Mouse (Mus musculus): Measurements from ENCODE around the gene Ube2g1. TPM values are rescaled to one million over a fixed set of nuclear protein-coding genes. Genes with fewer than 3 reads are reported as not detected.
"Not testable (repeated sequence)": the region's sequence is repeated elsewhere in the genome, so short reads cannot be mapped to it uniquely, and the experiment has no call there.

Ube2g1 gene
- total RNA-seq, 2 experiments from 2014 or later, result 81.3 to 82.5 TPM

DNA sequence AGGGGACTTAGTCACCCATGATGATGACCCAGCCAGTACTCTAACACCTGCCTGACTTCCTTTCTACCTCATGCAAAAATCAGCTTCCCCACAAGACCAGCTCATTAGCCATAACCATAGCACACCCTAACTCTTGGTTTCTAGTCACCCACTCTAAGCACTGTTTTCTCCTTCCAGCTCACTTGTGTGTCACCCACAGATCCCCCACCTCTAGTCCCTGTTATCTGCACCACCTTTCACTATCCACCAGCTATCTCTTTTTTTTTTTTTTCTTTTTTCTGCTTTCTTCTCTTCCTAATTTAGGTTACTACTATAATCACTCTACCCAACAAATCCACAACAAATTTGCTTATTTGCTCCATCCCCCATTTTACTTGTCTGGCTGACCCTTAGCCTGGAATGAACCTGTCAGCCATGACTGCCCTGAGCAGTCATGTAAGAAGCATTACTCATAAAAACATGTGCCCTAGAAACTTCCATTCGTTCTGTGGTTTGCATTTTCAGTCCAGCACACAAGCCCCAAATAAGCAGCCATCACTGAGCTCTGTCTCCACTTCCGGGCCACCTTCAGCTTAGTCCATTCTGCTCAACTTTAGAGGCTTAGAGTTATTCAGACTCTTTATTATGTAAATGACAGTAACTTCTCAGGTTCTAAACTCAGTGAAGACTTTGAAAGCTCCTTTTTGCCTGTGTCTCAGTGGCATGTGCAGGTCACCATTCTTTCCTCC lies 11.9 kb upstream of the Ube2g1 start:
- no peak for DNase-seq (ENCODE audit: low spot score)

DNA sequence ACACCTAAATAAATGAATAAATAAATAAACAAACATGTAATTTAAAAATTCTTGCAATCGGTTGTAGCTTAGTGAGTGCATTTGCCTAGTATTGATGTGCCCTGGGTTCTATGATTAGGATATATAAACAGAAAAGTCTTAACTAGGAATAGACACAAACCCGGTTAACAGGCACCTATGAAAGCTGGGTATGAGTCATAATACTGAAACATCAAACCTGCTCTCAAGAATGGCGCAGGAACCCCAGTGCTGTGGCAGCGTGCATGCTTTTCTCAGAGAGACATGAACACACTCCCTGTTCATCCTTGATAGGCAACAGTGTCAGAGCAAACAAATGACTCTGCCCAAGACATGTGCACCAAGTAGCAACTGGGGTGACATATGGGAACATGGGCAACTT lies 9.3 kb upstream of the Ube2g1 start:
- DNase-seq (ENCODE audit: low spot score), result no peak

- DNase-seq (ENCODE audit: low spot score), result peak; percentile 79
Observed at GRCm38 (mm10) chr11:72607469-72608070, 487 bp downstream of the Ube2g1 start.

DNA sequence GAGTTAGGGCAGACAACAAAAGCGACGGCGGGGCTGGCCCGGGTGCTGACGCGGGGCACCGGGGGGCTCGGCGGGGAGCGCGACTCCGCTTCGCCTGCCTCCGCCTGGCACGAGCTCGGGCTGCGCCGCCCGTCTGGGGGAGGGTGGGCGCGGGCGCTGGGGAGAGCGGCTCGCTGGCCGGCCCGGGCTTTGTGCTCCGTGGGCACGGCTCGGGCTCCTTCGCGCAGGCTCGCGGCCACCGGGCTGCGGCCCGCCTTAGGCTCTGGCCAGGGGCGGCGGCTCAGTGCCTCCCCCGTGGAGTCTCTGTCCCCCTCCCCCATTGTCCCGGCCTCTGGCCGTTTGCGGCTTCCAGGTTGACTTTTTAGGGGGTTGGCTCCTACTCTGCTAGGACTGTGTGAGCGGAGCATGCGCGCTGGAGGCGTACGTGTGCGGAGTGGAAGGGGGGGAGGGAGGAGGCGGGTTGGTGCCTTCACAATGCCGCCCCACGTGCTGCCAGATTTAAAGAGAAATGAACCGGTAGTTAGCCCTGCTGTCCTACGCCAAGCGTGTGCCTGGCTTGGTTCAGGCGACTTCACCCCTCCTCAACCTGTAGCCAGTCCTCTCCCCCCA lies 1.1 kb downstream of the Ube2g1 start:
- DNase-seq (ENCODE audit: low spot score), result peak; percentile 93

GRCm38 (mm10) chr11:72609242-72609641 lies 2.2 kb downstream of the Ube2g1 start:
- no peak for DNase-seq (ENCODE audit: low spot score)

DNA sequence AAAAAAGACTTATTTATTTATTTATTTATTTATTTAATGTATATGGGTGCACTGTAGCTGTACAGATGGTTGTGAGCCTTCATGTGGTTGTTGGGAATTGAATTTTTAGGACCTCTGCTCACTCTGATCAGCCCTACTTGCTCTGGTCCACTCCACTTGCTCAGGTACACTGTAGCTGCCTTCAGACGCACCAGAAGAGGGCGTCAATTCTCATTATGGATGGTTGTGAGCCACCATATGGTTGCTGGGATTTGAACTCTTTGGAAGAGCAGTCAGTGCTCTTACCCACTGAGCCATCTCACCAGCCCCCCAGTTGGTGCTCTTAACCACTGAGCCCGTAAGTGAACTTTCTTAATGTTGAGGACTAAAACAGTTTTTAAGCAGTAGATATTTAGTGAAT lies 7.3 kb downstream of the Ube2g1 start:
- DNase-seq (ENCODE audit: low spot score), result not testable (repeated sequence)

DNA sequence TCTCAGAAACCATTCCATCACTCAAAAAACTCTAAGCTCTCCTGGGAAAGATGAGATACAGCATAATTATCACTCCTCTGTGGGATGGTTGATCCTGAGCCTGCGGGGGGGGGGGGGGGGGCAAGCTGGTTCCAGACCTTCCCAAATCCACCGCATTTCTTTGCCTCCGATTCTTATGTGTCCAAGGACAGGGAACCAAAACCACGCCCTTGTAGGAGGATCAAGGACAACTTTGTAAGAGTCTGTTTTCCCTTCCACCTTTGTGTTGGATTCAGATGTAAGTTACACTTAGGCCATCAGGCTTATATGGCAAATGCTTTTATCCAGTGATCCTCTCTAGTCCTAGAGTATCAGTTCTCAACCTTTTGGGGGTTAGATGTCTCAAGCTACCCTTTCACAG lies 8.8 kb downstream of the Ube2g1 start:
- DNase-seq (ENCODE audit: low spot score), result no peak

DNA sequence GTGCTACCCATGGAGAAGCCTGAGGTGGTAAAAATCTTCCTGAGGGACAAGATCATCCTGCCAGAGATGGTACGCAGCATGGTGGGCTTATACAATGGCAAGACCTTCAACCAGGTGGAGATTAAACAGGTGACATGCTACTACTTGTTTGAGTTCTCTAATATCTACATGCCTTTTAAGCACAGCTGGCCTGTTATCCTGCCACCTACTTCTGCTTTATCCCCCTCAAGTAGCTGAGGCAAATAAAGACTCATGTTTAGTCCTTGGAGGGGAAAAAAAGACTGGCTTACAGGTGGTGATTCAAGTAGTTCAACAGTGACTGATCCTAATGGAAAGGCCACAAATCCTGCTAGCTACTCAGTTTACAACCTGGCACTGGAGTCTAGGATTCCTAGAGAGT lies 11.4 kb downstream of the Ube2g1 start:
- no peak for DNase-seq (ENCODE audit: low spot score)

GRCm38 (mm10) chr11:72642730-72643129 lies 35.6 kb downstream of the Ube2g1 start:
- DNase-seq (ENCODE audit: low spot score), result no peak

DNA sequence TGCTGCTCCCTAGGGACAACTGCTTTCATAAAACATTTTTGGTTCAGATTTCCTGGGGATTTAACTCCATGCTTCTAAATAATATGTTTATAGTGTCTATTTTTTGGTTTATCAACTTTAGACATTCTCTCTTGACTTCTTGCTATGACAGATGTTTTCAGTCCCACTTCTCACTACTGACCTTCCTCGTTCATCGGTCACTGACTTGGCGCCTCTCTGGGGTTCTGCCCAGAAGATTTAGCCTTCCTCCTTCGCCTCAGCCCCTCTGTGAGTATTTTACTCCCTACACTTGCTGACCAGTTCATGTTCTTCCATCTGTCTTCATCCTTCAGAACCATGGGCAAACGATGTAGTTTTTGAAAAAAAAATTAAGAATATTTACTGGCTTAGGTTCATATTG lies 38.3 kb downstream of the Ube2g1 start:
- DNase-seq (ENCODE audit: low spot score), result no peak

DNA sequence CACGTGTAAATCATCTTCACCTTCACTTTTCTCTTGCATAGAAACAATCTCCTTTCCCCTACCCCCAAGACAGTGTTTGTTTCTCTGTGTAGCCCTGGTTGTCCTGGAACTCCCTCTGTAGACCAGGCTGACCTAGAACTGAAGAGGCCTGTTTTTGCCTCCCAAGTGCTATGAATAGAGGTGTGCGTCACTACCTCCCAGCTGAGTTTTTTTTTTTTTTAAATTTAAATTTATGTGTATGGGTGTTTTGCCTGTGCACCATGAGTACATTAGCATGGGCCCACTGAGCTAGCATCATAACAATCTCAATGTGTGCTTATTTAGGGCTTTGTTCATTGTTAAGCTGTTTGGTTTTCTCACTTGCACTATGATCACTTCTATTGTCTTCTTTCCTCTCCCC lies 43.3 kb downstream of the Ube2g1 start:
- no peak for DNase-seq (ENCODE audit: low spot score)

- DNase-seq (ENCODE audit: low spot score), result no peak
Observed at GRCm38 (mm10) chr11:72659918-72660317, 52.8 kb downstream of the Ube2g1 start.

DNA sequence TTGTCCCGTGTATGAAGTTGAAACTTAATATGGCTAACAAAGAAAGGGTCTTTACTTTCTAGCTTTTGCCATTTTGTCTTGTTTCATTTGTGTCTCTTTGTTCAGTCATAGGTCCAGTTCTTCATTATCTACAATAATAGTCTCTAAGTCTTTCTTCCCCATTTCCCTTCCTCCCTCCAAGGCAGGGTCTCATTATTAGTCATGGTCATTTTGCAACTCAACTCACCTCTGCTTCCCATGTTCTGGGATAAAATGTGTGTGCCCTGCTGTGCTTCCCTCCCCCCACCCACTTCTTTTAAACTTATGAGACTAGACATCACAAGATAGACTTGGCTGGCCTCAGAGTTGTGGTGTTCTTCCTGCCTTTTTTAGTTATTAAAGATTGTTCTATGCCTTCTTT lies 53.3 kb downstream of the Ube2g1 start:
- DNase-seq (ENCODE audit: low spot score), result no peak

GRCm38 (mm10) chr11:72664641-72665040 lies 57.6 kb downstream of the Ube2g1 start:
- no peak for DNase-seq (ENCODE audit: low spot score)

GRCm38 (mm10) chr11:72670634-72671033 lies 63.6 kb downstream of the Ube2g1 start:
- DNase-seq (ENCODE audit: low spot score), result no peak

GRCm38 (mm10) chr11:72671294-72671988 lies 64.4 kb downstream of the Ube2g1 start:
- DNase-seq (ENCODE audit: low spot score), result no peak

DNA sequence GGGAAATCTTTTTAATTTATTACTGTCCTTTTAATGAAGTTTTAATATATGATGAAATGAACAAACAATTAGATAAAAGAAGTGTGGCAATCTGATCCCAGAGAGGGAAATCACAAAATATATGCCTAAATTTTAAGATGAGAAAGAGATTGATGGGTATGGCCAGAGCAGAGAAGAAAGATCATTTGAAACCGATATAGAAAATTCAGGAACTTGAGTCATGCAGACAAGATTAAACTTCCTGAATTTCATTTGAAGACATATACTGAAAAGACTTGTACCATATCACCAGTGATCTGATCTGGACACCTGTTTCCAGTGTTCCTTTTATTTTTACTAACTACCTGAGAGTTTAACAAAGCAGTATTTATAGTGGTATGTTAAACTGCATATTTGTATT lies 65.4 kb downstream of the Ube2g1 start:
- DNase-seq (ENCODE audit: low spot score), result no peak

DNA sequence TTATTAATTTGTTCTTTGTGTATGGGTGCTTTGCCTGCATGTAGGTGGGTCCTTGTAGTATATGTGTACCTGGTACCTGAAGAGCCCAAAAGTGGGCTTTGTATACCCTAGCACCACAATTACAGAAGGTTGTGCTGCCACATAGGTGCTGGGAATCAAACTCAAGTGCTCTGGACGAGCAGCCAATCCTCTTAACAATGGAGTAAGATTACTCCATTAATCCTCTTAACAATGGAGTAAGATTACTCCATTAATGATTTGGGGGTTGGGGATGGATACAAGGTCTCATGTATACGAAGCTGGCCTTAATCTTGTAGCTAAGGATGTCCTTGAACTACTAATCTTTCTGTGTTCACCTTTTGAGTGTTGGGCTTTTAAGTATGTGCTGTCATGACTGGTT lies 68.2 kb downstream of the Ube2g1 start:
- DNase-seq (ENCODE audit: low spot score), result no peak

DNA sequence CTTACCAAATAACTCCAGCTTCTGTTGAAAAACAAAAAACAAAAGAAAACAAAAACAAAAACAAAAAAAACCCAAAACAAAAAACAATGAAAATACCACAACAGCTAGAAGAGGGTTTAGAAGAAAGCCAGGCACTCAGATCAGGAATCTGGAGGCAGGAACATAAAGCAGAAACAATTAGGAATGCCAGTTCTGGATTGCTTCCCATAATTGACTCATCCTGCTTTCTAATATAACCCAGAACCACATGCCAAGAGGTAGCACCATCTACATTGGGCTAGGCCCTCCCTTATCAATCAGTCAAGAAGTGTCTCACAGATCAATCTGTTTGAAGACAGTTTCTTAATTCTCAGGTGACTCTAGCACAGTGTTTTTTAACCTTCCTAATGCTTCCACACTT lies 73.6 kb downstream of the Ube2g1 start:
- no peak for DNase-seq (ENCODE audit: low spot score)

DNA sequence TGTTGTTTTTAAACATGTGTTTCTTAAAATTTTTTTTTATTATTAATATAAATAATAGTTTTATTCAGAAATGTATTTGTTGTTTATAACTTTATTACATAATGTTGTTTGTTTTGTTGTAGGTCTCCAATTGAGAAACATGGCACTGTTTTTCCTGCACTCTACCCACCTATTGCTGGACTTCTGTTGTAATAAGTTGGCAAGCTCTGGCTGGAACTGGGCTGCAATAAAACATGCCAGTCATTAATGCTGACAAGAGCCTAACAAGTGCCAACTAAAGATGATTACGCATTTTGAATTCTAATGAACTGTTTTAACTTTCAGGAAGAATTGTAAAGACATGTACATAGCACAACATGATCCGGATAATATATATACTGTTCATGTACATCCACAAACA lies 76.3 kb downstream of the Ube2g1 start:
- DNase-seq (ENCODE audit: low spot score), result no peak

DNA sequence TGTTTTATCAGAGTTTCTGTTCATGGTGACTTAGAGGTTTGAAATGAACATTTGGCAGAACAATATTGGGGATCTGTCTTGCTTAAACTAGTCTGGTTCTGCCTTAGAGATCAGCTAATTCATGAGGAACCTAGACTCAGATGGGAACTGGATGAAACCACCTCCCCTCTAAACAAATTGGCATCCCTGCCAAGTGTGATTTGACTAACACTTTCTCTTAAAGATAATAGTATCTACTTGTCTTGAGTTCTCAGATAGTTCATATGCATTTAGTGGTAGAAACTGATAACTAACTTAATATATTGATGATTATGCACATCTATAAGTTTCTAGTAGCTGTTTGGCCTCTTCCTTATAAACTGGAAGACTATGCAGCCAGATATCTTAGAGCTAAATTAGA lies 79.6 kb downstream of the Ube2g1 start:
- DNase-seq (ENCODE audit: low spot score), result no peak

GRCm38 (mm10) chr11:72688242-72688641 lies 81.2 kb downstream of the Ube2g1 start:
- DNase-seq (ENCODE audit: low spot score), result no peak

Measured in gastrocnemius, adult 18-20 months (tissue).